Mouse (Mus musculus) megakaryocyte, embryonic 14.5 days (primary cell): ENCODE results near the gene Emp2.

Source experiments
- FLI1 ChIP-seq: IDR thresholded peaks from 2 replicates; pipeline ENCODE4 v1.6.1; 2012; ENCODE audit warnings: low read length, inconsistent platforms, mixed read lengths
- GATA1 ChIP-seq: IDR thresholded peaks from 3 replicates; pipeline ENCODE4 v1.6.1; 2012; ENCODE audit warnings: mixed read lengths, low read length, inconsistent platforms, borderline replicate concordance

DNA sequence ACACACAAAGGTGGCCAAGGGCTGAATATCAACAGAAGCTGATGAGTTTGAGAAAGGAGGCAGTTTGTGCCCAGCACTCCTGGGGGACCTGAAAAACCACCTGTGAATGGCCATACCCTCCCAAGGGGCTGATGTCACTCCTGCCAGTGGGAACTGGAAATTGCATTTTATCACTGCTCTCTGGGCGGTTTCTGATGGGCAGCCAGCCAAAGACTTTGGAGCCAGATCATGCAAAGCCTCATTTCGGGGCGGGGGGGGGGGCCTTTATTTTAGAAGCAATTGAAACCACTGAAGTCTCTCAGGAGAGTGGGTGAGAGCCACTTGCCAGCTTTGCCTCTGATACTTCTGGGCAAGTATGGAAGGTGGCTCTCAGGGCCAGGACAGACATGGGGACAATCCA lies 7.7 kb downstream of the Emp2 start:
- no peak for TF ChIP-seq GATA1
- no peak for TF ChIP-seq FLI1
